Mouse (Mus musculus): ENCODE results near the gene Vps8. TPM values are rescaled to one million over a fixed set of nuclear protein-coding genes. Genes with fewer than 3 reads are reported as not detected.

The Vps8 gene
- polyA plus RNA-seq, 2 experiments: 11.0 to 15.2 TPM

DNA sequence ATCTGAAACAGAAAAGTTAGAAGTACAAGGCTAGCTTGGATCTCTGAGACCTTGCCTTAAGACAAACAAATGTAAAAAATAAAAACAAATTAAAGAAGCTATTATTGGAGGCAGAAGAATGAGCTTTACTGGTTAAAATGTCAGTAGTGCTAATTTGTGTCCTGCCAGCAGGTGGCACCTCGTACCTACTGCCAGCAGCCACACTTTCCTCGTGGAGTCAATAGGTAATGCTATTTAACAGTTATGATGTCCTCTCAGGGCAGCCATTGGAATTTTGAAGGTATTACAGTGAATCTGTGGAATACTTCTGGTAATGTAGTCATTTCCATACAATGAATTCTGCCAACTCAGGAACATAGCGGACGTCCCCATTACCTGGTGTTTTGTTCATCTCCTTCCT lies 65.5 kb downstream of the Vps8 start:
- no peaks in the 10 kb centered on the region for H3K4me1 ChIP-seq (ENCODE audit: control insufficient read depth, insufficient read depth, low read length)
- DNase-seq (ENCODE audit: low spot score) (peak; percentile 76), ATAC-seq (ENCODE audit: low FRiP score, low read depth) (peak; percentile 53; the same call in 1 of the 2 replicates)
- H3K9me3 ChIP-seq (ENCODE audit: control insufficient read depth, low read length): no peaks in the 10 kb centered on the region
- no peak overlapping the region for H3K4me3 ChIP-seq (replicated peaks; ENCODE audit: low read length)
- TF ChIP-seq POLR2A (IDR thresholded peaks at IDR 0.05; ENCODE audit: borderline replicate concordance, extremely low read depth, insufficient read depth, insufficient read length): no peak
- H3K27ac ChIP-seq (replicated peaks; ENCODE audit: low read depth, low read length): no peak overlapping the region
- no peak overlapping the region for H3K4me2 ChIP-seq (replicated peaks; ENCODE audit: low read depth, low read length, severe bottlenecking)
- no peak overlapping the region for H3K9ac ChIP-seq (ENCODE audit: low read depth, low read length, severe bottlenecking)
- WGBS: 50% methylated on average over 4 of the region's 4 CpGs
- H3K27me3 ChIP-seq (ENCODE audit: control insufficient read depth, insufficient read depth, low read length): no peaks in the 10 kb centered on the region
- no peaks in the 10 kb centered on the region for H3K36me3 ChIP-seq (ENCODE audit: control insufficient read depth, insufficient read depth, low read length)

DNA sequence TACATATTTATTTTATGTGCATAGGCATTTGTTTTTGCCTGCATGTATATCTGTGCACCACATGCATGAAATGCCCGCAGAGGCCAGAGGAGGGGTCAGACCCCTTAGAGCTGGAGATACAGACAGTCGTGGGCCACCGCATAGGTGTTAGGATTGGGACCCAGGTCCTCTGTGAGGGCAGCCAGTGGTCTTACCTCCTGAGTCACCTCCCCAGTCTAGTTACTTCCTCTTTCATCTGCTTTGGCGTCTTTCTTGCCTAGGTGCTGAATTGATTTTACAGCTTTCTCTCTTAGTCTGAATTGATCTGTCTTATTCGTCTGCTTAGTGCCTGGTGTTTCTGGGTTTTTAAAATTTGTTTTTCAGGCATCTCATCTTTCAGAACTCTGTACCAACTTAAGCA lies 69.4 kb downstream of the Vps8 start:
- DNase-seq (ENCODE audit: low spot score): no peak
- Histone ChIP-seq H3K4me2 (replicated peaks; ENCODE audit: low read depth, low read length, severe bottlenecking) (no peak overlapping the region), H3K9me3 (ENCODE audit: control insufficient read depth, low read length) (no peaks in the 10 kb centered on the region), H3K36me3 (ENCODE audit: control insufficient read depth, insufficient read depth, low read length) (no peaks in the 10 kb centered on the region), H3K9ac (ENCODE audit: low read depth, low read length, severe bottlenecking) (no peak overlapping the region), H3K27me3 (ENCODE audit: control insufficient read depth, insufficient read depth, low read length) (no peaks in the 10 kb centered on the region), H3K27ac (replicated peaks; ENCODE audit: low read depth, low read length) (no peak overlapping the region), H3K4me3 (replicated peaks; ENCODE audit: low read length) (no peak overlapping the region), H3K4me1 (ENCODE audit: control insufficient read depth, insufficient read depth, low read length) (no peaks in the 10 kb centered on the region)
- ATAC-seq (ENCODE audit: low FRiP score, low read depth): no peak
- TF ChIP-seq POLR2A (IDR thresholded peaks at IDR 0.05; ENCODE audit: borderline replicate concordance, extremely low read depth, insufficient read depth, insufficient read length): no peak
- WGBS: 65% methylated on average over 5 of the region's 5 CpGs

DNA sequence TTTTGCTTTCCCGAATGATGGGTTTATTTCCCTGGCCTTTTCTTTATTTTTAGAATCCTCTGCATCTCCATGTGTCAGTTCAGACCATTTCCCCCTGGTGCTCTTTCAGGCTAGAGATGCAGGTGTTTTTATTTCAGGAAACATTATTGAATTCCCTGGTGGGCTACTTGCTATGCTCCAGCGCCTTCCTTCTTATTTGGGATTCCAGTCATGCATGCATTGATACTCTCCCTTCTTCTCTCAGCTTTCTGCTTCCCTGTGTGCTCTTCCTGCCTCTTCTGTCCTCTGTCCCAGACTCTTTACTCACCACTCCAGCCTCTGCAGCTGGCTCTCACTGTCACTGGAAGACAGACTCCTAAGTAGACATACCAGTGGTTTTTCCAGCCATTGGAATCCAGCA lies 70.0 kb downstream of the Vps8 start:
- no peak overlapping the region for H3K27ac ChIP-seq (replicated peaks; ENCODE audit: low read depth, low read length)
- no peaks in the 10 kb centered on the region for H3K9me3 ChIP-seq (ENCODE audit: control insufficient read depth, low read length)
- no peak overlapping the region for H3K4me3 ChIP-seq (replicated peaks; ENCODE audit: low read length)
- H3K27me3 ChIP-seq (ENCODE audit: control insufficient read depth, insufficient read depth, low read length): no peaks in the 10 kb centered on the region
- TF ChIP-seq POLR2A (IDR thresholded peaks at IDR 0.05; ENCODE audit: borderline replicate concordance, extremely low read depth, insufficient read depth, insufficient read length): no peak
- no peak overlapping the region for H3K4me2 ChIP-seq (replicated peaks; ENCODE audit: low read depth, low read length, severe bottlenecking)
- H3K36me3 ChIP-seq (ENCODE audit: control insufficient read depth, insufficient read depth, low read length): no peaks in the 10 kb centered on the region
- ATAC-seq (ENCODE audit: low FRiP score, low read depth) (0 out of 2 replicates have a peak, but pooled peaks have one; percentile 12), DNase-seq (ENCODE audit: low spot score) (peak; percentile 26)
- no peak overlapping the region for H3K9ac ChIP-seq (ENCODE audit: low read depth, low read length, severe bottlenecking)
- 35% methylated on average over 2 of the region's 2 CpGs for WGBS
- no peaks in the 10 kb centered on the region for H3K4me1 ChIP-seq (ENCODE audit: control insufficient read depth, insufficient read depth, low read length)

DNA sequence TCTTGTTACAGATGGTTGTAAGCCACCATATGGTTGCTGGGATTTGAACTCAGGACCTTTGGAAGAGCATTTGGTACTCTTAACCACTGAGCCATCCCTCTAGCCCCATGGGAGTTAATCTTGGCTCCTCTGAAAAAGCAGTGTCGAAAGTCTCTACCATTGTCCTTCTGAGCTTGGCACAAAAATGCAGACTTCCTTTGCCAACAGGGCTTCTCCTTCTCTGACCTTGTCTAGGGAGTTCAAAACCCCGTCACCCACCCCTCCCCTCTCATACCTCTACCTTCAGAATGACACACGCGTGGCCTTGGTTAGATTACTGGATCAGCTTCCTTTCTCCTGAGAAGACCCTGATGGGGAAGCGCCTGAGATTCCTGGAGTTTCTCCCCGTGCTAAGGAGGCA lies 71.8 kb downstream of the Vps8 start:
- H3K9me3 ChIP-seq (ENCODE audit: control insufficient read depth, low read length): no peaks in the 10 kb centered on the region
- no peaks in the 10 kb centered on the region for H3K36me3 ChIP-seq (ENCODE audit: control insufficient read depth, insufficient read depth, low read length)
- H3K4me3 ChIP-seq (replicated peaks; ENCODE audit: low read length): no peak overlapping the region
- H3K27me3 ChIP-seq (ENCODE audit: control insufficient read depth, insufficient read depth, low read length): no peaks in the 10 kb centered on the region
- ATAC-seq (ENCODE audit: low FRiP score, low read depth) (no peak), DNase-seq (ENCODE audit: low spot score) (no peak)
- TF ChIP-seq POLR2A (IDR thresholded peaks at IDR 0.05; ENCODE audit: borderline replicate concordance, extremely low read depth, insufficient read depth, insufficient read length): no peak
- no peak overlapping the region for H3K9ac ChIP-seq (ENCODE audit: low read depth, low read length, severe bottlenecking)
- H3K4me2 ChIP-seq (replicated peaks; ENCODE audit: low read depth, low read length, severe bottlenecking): no peak overlapping the region
- no peak overlapping the region for H3K27ac ChIP-seq (replicated peaks; ENCODE audit: low read depth, low read length)
- WGBS: 92% methylated on average over 6 of the region's 6 CpGs
- peaks cover 3% of the 10 kb centered on the region; the same call in 1 of the 2 replicates for H3K4me1 ChIP-seq (ENCODE audit: control insufficient read depth, insufficient read depth, low read length)

DNA sequence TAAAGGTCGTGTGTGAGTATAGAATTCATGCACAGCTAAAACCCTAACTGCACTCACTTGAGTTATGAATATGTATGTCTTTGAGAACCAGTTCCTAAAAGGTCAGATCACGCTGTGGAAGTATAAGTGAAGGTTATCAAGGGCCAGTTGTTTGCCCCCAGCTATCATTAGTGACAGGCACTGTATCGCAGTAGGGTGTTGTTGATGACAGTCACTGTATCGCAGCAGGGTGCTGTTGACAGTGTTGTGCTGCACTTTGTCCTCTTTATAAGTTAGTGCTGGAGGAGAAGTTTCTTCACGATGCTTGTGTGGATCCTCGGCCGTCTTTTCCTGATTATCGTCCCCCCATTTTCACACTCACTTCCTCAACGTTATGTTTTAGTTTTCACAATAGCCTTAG lies 73.9 kb downstream of the Vps8 start:
- Histone ChIP-seq H3K9ac (ENCODE audit: low read depth, low read length, severe bottlenecking) (no peak overlapping the region), H3K27me3 (ENCODE audit: control insufficient read depth, insufficient read depth, low read length) (no peaks in the 10 kb centered on the region), H3K36me3 (ENCODE audit: control insufficient read depth, insufficient read depth, low read length) (no peaks in the 10 kb centered on the region), H3K4me1 (ENCODE audit: control insufficient read depth, insufficient read depth, low read length) (peaks cover 11% of the 10 kb centered on the region), H3K4me3 (replicated peaks; ENCODE audit: low read length) (no peak overlapping the region), H3K27ac (replicated peaks; ENCODE audit: low read depth, low read length) (no peak overlapping the region), H3K9me3 (ENCODE audit: control insufficient read depth, low read length) (no peaks in the 10 kb centered on the region), H3K4me2 (replicated peaks; ENCODE audit: low read depth, low read length, severe bottlenecking) (no peak overlapping the region)
- no peak for ATAC-seq (ENCODE audit: low FRiP score, low read depth)
- WGBS: 80% methylated on average over 9 of the region's 9 CpGs
- no peak for DNase-seq (ENCODE audit: low spot score)
- TF ChIP-seq POLR2A (IDR thresholded peaks at IDR 0.05; ENCODE audit: borderline replicate concordance, extremely low read depth, insufficient read depth, insufficient read length): no peak

DNA sequence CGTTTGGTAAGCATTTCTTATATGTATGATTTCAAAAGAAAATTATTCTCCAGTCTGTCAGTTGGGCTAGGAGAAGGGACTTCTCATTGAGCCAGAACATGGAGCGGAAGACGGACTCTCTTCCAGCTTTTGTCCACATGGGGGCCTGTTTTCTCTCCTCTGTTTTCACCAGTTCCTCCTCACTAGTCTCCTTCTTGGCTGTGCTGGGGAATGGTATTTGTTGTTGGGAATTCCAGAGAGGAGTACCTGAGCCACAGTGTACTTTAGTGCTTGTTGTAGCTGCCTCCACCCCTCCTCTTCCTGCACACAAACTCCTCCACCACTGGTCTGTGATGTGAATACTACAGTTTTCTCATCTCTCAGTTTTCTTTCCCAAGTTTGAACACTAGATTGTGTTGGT lies 74.7 kb downstream of the Vps8 start:
- H3K9ac ChIP-seq (ENCODE audit: low read depth, low read length, severe bottlenecking): no peak overlapping the region
- no peak for ATAC-seq (ENCODE audit: low FRiP score, low read depth)
- DNase-seq (ENCODE audit: low spot score): no peak
- no peak for TF ChIP-seq POLR2A (IDR thresholded peaks at IDR 0.05; ENCODE audit: borderline replicate concordance, extremely low read depth, insufficient read depth, insufficient read length)
- H3K4me1 ChIP-seq (ENCODE audit: control insufficient read depth, insufficient read depth, low read length): peaks cover 11% of the 10 kb centered on the region
- H3K27me3 ChIP-seq (ENCODE audit: control insufficient read depth, insufficient read depth, low read length): no peaks in the 10 kb centered on the region
- 71% methylated on average over 3 of the region's 3 CpGs for WGBS
- H3K4me2 ChIP-seq (replicated peaks; ENCODE audit: low read depth, low read length, severe bottlenecking): no peak overlapping the region
- no peaks in the 10 kb centered on the region for H3K36me3 ChIP-seq (ENCODE audit: control insufficient read depth, insufficient read depth, low read length)
- H3K27ac ChIP-seq (replicated peaks; ENCODE audit: low read depth, low read length): no peak overlapping the region
- no peak overlapping the region for H3K4me3 ChIP-seq (replicated peaks; ENCODE audit: low read length)
- no peaks in the 10 kb centered on the region for H3K9me3 ChIP-seq (ENCODE audit: control insufficient read depth, low read length)
